Mouse (Mus musculus) megakaryocyte progenitor cell, adult 5-6 weeks (primary cell): ENCODE data around the gene Olfr293. TPM values are rescaled to one million over a fixed set of nuclear protein-coding genes. Genes with fewer than 3 reads are reported as not detected.

ENCODE experiments used
- ATAC-seq: replicated peaks from 2 replicates; pipeline ENCODE4 v1.8.0; 2016; ENCODE audit warnings: mild to moderate bottlenecking, moderate TSS enrichment, inconsistent platforms; ENCODE audit not compliant: poor library complexity
- total RNA-seq, 2 experiments: library from RNA; stranded (forward) in 1 of 2; stranded (reverse) in 1 of 2; fragments of 157-497, 149-512 nt in 1 of 2; fragments of 200-1000 nt in 1 of 2; gene quantifications; 2 replicates each; pipeline versions ENCODE4 v1.2.3 to v1.2.4; 2015 to 2017

Olfr293 gene
- total RNA-seq (2015), result not detected in 2 replicates
- not detected in 2 replicates for total RNA-seq (2017)

DNA sequence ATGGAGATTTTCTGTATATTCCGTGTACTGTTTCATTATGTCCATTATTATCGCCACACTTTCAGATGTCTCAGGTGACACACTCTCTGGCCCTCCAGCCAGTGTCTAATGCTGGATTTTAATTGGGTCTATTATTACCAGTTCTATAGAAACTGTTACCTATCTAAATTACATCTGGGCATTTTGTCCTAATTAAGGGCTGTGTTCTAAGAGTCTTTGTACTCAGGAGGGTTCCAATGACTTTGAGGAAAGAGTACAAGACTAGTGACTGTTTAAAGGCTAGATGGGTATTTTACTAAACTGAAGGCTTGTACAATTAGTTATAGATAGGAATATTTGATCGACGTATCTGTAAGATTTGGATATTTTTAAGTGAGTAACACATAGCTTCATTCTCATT is at the start of gene Olfr293:
Gene Olfr293, plus strand, starts transcription at position 301 of the 400 bp plus-strand sequence.
- ATAC-seq, result no peak

DNA sequence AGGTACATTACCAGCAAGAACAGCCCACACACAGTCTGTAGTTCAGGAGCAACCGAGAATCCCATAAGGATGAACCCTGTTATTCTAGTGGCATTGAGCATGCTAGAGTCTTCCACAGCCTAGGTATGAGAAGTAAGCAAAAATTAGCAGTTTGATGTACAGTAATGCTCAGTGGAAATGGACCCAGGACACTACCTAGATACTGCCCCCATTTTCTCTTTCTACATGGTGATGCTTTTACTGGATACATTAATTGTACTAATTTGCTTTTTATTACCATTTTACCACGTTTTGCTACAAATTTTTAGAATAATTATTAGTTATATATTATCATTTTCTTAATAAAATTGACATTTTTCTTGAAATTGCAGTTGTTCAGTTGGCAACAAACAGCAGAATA is 32.3 kb upstream of the Olfr293 start, which contains the start of gene Olfr294:
Gene Olfr294, minus strand, starts transcription at position 101 of the 400 bp plus-strand sequence.
- no peak for ATAC-seq

DNA sequence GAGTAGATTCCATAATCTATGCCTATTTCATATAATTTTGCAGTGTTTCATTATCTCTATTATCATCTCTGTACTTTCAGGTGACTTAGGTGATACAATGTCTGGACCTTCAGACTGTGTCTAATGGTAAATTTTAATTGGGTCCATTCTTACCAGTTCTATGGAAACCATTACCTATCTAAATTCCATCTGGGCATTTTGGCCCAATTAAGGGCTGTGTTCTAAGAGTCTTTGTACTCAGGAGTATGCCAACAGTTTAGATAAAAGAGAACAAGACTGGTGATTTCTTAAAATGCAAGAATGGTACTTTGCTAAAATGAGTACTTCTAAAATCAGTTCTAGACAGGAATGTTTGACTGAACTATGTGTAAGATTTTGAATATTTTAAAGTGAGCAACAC is 39.2 kb downstream of the Olfr293 start, which contains the start of gene Olfr292:
Gene Olfr292, plus strand, starts transcription at position 301 of the 400 bp plus-strand sequence.
- no peak for ATAC-seq

Other genes with a start within 250 kb of the Olfr293 start
- not detected in 2 replicates for gene Olfr301, start 245.2 kb upstream of the Olfr293 start, total RNA-seq (2015)
- gene Olfr301, start 245.2 kb upstream of the Olfr293 start, total RNA-seq (2017), result not detected in 2 replicates
- gene Olfr299, start 189.1 kb upstream of the Olfr293 start, total RNA-seq (2015), result not detected in 2 replicates
- not detected in 2 replicates for gene Olfr299, start 189.1 kb upstream of the Olfr293 start, total RNA-seq (2017)
- gene Olfr298, start 156.6 kb upstream of the Olfr293 start, total RNA-seq (2015), result not detected in 2 replicates
- not detected in 2 replicates for gene Olfr298, start 156.6 kb upstream of the Olfr293 start, total RNA-seq (2017)
- gene Olfr297, start 129.1 kb upstream of the Olfr293 start, total RNA-seq (2015), result not detected in 2 replicates
- not detected in 2 replicates for gene Olfr297, start 129.1 kb upstream of the Olfr293 start, total RNA-seq (2017)
- not detected in 2 replicates for gene Olfr295, start 65.2 kb upstream of the Olfr293 start, total RNA-seq (2015)
- not detected in 2 replicates for gene Olfr295, start 65.2 kb upstream of the Olfr293 start, total RNA-seq (2017)
- not detected in 2 replicates for gene Olfr294, start 32.4 kb upstream of the Olfr293 start, total RNA-seq (2015)
- gene Olfr294, start 32.4 kb upstream of the Olfr293 start, total RNA-seq (2017), result not detected in 2 replicates
- not detected in 2 replicates for gene Olfr292, start 39.3 kb downstream of the Olfr293 start, total RNA-seq (2015)
- gene Olfr292, start 39.3 kb downstream of the Olfr293 start, total RNA-seq (2017), result not detected in 2 replicates
- gene Folh1, start 126.9 kb downstream of the Olfr293 start, total RNA-seq (2015), result not detected in 2 replicates
- gene Folh1, start 126.9 kb downstream of the Olfr293 start, total RNA-seq (2017), result not detected in 2 replicates
- gene Vmn2r77, start 146.0 kb downstream of the Olfr293 start, total RNA-seq (2015), result not detected in 2 replicates
- gene Vmn2r77, start 146.0 kb downstream of the Olfr293 start, total RNA-seq (2017), result not detected in 2 replicates